Mouse (Mus musculus) cerebellum, postnatal 4 days (tissue): ENCODE measurements around the gene Ctsl.

Experiments used
- DNase-seq, 2 experiments: peaks; one replicate each; pipeline ENCODE4 v3.0.0; 2022; ENCODE audit warnings: low spot score in 2 of 2, mixed read lengths in 1 of 2

The Ctsl gene

GRCm38 (mm10) chr13:64375160-64375559 lies 4.5 kb upstream of the Ctsl start:
- no peak for DNase-seq

- no peak for DNase-seq
Measured at GRCm38 (mm10) chr13:64373695-64374094, 3.0 kb upstream of the Ctsl start.

GRCm38 (mm10) chr13:64369805-64370172 lies 901 bp downstream of the Ctsl start:
- DNase-seq, result no peak

GRCm38 (mm10) chr13:64368596-64368995 lies 2.1 kb downstream of the Ctsl start:
- DNase-seq, result no peak

DNA sequence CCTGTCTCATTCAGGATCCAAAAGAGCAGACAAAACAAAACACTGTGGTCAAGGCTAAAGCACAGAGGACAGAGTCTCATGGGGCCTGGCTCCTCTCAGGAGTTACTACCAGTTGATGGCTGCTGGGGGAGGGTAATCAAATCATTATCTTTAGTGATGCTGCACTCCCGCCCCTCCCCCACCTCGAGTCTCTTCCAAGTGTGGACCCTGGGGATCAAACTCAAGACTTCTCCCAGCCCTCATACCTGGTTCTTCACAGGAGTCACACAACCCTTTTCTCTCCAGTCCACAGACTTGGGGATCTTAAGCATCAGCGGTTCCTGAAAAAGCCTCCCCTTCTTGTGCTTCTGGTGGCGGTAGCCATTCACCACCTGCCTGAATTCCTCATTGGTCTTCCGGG lies 3.1 kb downstream of the Ctsl start:
- no peak for DNase-seq

- no peak for DNase-seq
Measured at GRCm38 (mm10) chr13:64365326-64365725, 5.4 kb downstream of the Ctsl start.

DNA sequence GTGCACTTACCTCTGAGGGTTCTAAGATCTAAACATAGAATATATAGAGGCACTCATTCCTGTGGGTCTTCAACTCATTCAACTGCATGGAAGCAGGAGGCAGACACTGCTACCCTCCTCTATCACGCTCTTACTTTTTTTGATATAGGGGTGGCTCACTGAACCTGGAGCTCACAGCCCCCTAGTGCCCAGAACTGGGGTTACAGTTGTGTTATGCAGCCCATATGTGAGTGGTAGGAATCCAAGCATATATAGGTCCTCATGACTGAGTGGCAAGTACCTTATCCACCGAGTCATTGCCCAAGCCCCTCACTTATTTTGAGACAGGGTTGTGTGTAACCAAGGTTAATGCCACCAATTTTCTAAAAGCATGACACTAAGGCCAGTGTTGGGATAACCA lies 6.4 kb downstream of the Ctsl start:
- DNase-seq, result no peak

- no peak for DNase-seq
Measured at GRCm38 (mm10) chr13:64362139-64362538, 8.6 kb downstream of the Ctsl start.

DNA sequence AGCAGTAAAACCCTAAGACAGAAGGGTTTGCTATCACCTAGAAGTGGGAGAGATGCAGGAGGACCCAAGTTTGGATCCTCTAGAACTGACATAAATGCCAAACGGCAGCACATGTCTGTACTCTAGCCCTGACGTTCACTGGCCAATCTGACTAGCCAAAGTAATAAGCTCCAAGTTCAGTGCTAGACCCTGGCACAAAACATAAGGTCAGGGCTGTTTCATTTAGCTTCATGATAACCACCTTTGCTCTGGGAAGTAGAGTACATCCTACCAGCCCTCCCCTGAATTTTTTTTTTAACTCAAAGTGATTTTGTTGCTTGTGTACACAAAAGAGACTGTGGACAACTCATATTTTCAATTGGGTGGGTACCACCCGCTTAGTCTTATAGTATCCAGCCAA lies 9.7 kb downstream of the Ctsl start:
- DNase-seq, result no peak

- no peak for DNase-seq
Measured at GRCm38 (mm10) chr13:64359702-64360101, 11.0 kb downstream of the Ctsl start.

DNA sequence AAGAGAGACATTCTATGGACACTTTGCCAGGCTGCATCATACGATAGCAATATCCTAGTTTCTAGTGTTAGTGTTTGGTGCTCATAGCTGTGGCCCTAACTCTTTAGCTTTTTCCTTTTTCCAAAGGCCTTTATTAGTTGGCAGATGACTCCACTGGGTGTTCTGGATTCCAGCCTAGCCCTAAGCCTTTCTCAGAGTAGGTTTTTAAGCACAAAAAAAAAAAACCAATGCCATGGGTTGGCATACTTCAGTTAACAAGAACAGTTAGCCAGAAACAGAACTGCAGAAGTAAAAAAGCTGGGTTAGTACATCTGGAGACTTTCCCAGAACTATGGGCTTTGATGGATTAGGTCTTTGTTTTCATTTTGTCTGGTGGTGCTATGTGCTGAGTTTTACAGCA lies 12.2 kb downstream of the Ctsl start:
- no peak for DNase-seq

GRCm38 (mm10) chr13:64357389-64357788 lies 13.3 kb downstream of the Ctsl start:
- DNase-seq, result no peak

- DNase-seq, result no peak
Measured at GRCm38 (mm10) chr13:64349474-64349873, 21.2 kb downstream of the Ctsl start.

- DNase-seq, result peak in 1 of 2 experiments; percentile 26
Measured at GRCm38 (mm10) chr13:64344082-64344501, 26.6 kb downstream of the Ctsl start.

DNA sequence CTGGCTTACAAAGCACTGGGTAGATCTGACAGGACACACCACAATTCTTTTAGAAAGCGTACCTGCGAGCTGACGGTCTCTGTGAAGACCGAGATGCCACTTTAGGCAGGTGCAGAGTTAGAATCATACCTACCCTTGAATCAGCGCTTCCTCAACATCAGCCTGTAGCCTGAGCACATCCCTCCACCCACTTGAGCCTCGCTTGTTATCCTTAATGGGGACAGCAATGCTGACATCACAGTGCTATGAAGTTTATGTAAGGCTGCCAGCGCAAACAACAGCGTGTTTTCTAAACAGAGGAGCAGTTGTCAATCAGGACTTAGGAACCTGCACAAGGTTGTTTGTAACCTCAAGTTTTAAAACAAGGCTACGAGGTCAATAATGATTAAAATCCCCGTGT lies 27.1 kb downstream of the Ctsl start:
- DNase-seq, result no peak

- DNase-seq, result no peak
Measured at GRCm38 (mm10) chr13:64335546-64336132, 35.1 kb downstream of the Ctsl start.

DNA sequence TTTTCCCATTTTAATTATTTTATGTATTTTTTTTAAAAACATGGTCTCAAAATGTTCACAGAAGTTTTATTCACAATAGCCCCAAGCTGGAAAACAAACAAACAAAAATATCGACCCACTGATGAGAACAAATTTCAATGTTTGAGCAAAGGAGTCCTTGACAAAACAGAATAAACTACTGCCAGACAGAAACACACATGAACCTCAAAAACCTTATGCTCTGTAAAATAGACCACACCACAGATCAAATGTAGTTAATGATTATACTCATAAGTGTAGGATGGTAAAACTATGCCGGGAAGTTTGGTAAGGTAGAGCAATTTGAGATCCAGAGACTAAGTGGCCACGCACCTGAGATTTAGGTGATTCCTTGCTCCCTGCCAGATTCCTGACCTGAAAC lies 37.6 kb downstream of the Ctsl start:
- DNase-seq, result no peak

DNA sequence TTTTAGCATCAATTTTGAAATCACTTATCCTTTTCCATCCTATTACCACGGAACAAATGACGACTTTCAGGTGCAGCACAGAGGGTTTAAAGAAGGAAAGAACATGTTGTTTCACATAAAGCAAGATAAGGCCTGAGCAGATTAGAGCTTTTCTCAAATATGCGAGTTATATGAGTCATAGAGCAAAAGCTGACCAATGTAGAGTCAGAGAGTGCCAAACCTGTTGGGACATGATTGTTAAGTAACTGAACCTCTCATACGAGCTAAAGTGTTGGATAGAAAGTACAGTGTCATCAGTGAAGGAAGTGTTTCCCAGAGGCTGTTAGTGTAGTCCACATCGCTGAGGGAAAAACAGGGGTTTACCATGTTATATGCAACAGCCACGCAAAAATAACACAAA lies 38.4 kb downstream of the Ctsl start:
- DNase-seq, result no peak

GRCm38 (mm10) chr13:64322561-64323281 lies 48.0 kb downstream of the Ctsl start:
- no peak for DNase-seq

GRCm38 (mm10) chr13:64320334-64320733 lies 50.4 kb downstream of the Ctsl start:
- no peak for DNase-seq

DNA sequence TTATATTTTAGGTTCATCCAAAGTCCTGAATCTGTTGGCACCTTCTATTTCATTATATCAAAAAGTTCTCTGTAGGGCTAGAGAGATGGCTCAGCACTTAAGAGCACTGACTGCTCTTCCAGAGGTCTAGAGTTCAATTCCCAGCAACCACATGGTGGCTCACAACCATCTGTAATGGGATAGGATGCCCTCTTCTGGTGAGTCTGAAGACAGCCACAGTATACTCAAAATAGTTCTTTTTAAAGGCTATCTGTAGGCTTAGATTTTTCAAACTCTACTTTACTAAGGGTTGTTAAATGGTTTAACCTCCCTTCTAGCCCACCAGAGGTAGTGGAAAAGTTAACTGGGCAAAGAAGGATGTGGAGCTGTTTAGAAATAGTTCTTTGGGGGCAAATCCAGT lies 50.9 kb downstream of the Ctsl start:
- no peak for DNase-seq

GRCm38 (mm10) chr13:64318355-64318754 lies 52.3 kb downstream of the Ctsl start:
- DNase-seq, result peak in 1 of 2 experiments; percentile 45

DNA sequence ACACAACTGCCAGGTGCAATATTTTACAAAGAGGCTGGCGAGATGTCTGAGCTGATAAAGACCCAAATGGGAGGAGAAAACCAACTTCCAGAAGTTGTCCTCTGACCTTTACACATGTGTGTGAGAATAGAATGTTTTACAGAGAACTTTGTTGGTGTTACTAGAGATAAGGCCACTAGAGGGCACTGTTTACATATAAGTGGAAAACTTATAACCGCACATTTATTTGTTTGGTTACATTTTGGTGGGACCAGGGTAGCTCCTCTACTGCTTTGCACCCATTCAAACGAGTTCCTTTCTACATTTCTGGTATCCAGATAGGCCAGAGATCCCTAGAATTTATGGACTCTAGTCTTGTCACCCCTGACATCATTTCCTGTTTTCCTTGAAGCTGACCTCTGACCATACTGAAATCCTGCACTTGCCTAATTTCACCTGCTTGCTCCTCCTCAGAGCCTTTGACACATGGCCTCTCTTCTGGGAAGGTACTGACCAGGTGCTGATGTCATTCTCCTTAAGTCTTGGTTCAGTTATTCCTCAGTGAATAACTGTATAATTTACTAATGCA lies 55.1 kb downstream of the Ctsl start:
- DNase-seq, result peak in 1 of 2 experiments; percentile 7
